Mouse (Mus musculus): ENCODE data around the gene Syvn1.
A peak's percentile ranks its signal among the peaks of the same experiment; 100 is the strongest.
"Not testable (repeated sequence)": the region's sequence is repeated elsewhere in the genome, so short reads cannot be mapped to it uniquely, and the experiment has no call there.

Syvn1 gene

DNA sequence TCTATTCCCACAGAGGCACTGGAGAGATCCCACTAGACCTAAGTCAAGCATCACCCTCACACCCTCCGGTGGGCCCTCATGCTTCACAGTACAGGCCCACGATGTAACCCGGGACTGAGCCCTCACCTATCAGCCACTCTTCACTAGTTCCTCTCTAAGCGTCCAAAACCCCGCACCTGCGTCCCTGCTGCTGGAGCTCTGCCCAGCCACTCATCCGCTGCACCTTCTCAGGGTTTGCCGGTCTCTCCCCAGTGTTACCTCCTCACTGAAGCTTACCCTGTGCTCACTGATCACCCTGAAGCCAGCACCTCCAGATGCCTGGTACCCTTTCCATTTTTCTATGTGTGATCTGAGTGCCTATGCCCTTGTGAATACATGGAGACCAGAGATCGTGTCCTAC, 4.1 kb upstream of the Syvn1 start:
- DNase-seq, result no peak

DNA sequence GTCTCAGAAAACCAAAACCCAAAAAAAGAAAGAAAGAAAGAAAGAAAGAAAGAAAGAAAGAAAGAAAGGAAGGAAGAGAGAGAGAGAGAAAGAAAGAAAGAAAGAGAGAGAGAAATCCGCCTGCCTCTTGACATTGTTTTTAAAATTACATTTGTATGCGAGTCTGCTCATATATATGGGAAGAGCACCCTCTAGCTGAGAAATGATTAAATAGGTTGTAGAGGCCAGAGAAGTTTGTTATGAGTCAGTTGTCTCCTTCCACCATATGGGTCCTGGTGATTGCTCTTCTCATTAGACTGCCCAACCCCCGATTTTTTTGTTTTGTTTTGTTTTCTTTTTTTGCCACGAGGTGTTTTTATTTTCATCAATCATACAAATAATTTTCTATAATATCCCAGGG, 2.3 kb upstream of the Syvn1 start:
- not testable (repeated sequence) for DNase-seq

DNA sequence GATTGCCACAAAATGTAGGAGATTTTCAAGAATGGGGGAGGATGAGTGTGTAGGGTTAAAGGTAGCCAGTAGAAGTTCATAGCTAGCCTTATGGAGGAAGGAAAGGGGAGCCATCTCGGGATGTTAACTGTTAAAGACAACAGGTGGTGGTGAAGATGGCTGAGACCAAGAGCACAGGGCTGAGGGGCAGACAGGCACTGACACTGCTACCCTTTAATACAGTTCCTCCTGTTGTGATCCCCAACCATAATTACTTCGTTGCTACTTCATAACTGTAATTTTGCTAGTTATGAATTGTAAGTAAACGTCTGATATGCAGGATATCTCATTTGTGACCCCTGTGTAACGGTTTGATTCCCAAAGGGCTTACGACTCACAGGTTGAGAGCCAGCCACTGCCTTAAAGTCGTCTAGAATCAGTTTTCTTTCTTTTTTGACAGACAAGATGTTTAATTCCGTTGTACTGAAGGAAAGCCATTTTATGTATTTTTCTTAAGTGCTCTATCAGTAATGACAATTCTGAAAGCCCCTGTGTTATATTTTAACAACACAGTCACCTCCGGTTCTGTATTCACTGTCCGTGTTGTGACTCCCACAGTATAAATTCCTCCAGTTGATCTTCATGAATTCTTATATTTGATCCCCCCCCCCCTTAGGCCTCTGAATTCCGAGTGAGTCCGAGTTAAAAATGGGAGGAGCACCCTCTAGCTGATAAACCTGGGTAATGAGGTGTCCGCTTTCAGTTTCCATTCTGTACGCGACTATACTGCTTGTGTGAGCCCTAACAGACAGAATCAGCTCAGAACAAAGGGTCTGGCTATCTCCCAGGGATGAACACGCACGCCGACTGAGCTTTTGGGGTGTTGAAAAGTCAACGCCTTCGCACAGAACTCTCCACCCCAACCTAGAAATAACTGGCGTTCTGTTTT, 746 bp upstream of the Syvn1 start:
- DNase-seq, result peak in 1 of 2 experiments; percentile 4

DNA sequence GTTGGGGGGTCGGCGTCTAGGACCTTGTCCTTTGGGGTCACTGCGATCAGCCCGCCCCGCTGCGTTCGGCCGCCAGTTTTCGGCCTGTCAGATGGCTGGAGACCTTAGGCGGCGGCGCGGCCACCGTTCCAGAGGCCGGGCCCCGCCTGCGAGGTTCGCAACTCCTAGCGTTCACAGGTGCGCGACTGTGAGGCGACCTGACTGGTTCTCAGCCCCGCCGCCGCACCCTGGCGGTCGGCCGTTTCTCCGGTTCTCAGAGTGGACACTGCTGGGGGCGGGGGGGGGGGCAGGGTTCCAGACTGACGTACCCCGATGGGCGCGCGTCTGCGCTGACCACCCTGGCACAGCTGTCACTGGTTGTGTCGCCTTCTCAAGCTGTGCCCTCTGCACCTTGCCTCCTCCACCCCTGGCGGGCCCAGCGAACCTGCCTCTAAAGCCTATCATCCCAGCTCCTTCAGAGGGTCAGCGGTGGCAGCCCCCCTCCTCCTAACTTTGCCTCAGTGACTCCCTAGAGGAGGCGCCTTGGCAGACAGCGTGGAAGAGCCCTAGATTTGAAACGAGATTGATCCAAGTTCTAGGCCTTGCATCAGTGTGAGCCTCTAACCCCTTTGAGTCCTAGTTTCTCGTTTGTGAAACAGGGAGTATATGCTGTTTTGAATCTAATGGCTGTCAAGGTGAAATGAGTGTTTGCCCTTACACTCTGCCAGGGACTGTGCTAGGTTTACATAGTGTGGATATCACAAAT, 950 bp downstream of the Syvn1 start:
- DNase-seq, result peak in 1 of 2 experiments; percentile 20

DNA sequence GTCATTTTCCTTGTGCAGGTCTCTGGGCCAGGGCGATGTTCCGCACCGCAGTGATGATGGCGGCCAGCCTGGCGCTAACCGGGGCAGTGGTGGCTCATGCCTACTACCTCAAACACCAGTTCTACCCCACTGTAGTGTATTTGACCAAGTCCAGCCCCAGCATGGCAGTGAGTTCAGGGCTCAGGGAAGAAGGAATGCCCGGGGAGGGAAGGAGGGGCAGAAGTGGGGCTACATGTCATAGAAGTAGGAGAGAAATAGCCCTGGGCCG, 1.5 kb downstream of the Syvn1 start:
- DNase-seq, result peak in 1 of 2 experiments; percentile 10

DNA sequence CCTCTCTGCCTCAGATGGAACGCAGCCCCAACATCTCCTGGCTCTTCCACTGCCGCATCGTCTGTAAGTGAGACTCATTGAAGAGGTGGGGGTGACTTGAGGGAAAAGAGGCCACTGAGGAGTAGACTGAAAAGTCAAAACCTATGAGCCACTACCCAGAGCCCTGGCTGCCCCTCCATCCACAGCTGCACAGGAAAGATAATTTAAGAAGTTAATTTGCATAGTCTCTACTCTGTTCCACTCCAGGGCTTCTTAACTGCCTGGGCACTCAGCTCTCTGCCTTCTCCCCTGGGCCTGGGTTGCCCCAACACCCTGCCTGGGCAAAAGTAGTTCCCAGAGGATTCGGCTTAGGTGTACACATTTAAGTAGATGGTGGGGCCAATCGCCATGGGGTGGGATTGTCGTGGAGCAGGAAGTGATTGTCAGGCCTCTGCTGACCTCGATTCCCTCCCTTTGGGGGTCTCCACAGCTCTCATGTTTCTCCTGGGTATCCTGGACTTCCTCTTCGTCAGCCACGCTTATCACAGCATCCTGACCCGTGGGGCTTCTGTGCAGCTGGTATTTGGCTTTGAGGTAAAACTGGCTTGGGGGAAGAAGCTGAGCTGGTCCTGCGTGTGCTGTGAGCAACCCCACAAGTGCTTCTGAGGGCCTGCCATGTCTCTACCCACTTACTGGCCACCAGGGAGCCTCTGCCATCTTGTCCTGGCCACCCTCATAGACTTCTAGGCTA, 2.5 kb downstream of the Syvn1 start:
- DNase-seq, result peak in 1 of 2 experiments; percentile 6

DNA sequence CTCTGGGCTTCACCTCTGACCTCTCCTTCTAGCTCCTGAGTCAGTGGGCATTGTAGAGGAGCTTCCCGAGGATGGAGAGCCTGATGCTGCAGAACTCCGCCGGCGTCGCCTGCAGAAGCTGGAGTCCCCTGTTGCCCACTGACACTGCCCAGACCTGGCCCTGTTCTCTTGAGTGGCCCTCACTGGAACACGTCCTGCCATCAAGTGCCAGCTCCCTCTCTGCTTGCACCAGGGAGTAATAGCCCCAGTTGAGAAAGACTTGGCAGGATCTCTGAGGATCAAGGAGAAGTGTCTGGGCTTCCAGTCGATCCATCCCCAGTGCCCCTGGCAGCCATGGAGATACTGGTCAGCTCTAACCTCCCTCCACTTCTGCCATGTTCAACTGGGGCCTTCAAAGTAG, 6.1 kb downstream of the Syvn1 start:
- DNase-seq, result peak in 1 of 2 experiments; percentile 4

DNA sequence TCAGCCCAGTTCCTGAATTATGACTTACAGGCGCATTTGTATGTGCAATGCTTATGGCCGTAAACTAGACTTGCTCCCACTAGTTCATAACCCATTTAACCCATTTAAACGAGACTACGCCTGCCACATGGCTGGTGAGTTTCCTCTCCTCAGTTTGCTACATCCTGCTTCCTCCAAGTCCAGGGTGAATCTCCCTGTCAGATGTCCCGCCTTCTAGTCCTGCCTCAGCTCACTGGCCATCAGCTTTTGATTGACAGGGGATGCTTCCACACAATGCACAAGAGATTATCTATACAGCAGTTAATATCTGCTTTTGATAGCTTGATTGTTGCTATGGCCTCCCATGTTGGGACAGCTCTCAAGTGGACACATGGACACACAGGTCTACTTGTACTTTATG, 7.9 kb downstream of the Syvn1 start:
- DNase-seq, result peak in 1 of 2 experiments; percentile 3

DNA sequence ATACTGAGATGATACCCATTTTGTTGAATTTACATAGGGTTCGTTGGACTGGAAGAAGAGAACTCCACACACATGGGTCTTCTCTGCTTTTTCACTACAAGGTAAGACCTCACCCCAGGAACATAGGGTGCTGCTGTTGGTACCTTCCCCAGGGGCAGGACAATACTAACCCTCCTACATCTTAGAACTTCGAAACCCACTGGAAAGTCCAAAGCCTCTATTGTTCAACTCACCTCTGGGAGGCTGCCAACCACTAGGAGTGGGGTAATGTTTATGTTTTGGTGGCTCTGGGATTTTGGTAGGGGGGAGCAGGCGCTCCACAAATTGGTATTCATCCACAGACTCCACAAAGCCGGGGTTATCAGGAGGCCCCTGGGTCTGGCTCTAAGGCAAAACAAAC, 10.3 kb downstream of the Syvn1 start:
- no peak for DNase-seq

DNA sequence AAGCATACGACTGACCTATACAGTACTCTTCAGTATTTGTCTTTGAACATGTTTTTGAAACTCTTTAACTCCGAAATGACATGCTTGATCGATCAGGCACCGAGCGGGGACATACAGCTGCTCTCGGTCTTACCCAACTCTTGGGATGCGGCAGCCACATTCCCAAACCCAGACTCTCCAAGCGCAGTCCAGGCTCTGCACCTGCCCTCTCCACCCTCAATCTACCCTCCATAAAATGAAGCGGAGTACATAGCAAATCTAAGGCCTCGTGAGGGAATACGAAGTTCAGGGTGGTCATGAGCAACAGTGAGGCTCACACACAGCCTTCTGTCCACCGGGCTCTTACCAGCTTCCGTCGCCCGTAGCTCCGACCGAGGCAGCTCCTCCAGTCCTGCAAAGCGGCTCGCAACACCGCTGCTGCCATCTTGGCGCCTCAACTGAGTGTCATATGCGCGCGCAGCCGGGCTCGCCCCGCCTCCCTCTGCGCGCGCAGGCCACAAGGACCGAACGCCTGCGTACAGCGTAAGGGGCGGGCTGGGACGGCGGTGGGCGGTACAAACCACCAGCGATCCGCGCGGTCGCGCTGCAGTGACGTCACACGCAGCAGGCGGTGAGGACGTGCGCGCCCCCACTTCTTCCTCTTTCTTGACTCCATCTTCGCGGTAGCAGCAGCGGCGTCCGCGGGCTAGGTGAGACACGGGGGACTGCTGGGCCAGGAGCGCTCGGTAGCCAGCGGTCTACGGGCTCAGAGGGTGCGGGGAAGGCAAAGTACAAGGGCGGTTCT, 11.1 kb downstream of the Syvn1 start, which contains the start of the genes Mrpl49 and Fau:
Gene Mrpl49, minus strand, starts transcription at position 473 of the 784 bp plus-strand sequence.
Gene Fau, plus strand, starts transcription at position 532 of the 784 bp plus-strand sequence.
- DNase-seq, result peak; percentile 98 to 99

DNA sequence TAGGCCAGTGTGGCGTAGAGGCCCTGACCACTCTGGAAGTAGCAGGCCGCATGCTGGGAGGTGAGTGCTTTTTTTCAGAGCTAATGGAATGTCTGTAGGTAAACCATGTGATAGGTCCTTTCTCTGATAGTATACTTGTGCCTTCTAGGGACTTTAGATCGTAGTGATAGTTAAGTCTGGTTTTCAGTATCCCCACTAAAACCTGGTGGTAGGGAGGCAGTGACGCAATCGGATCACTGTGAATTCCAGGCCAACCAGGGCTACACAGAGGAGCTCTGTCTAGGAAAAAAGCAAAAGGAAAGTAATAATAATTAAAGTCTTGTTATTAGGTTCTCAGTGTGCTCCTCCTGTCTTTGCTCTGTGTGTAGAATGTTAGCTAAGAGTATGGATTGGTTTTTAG, 12.1 kb downstream of the Syvn1 start:
- no peak for DNase-seq

DNA sequence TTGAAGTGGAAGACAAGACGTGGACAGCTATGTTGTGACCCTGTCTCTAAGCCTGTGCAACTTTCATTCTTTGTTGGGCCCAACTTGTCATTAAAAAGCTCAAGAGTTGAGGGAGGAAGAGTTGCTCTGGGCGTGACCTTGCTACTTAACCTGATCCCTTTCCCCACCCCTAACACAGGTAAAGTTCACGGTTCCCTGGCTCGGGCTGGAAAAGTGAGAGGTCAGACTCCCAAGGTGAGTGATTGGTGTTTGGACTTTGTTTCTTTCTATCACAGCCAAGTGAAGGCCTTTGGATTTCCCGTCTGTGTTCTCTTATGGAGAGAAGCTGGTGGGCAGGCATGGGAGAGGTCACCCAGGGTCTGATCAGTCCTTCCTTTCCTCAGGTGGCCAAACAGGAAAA, 12.6 kb downstream of the Syvn1 start:
- DNase-seq, result no peak

DNA sequence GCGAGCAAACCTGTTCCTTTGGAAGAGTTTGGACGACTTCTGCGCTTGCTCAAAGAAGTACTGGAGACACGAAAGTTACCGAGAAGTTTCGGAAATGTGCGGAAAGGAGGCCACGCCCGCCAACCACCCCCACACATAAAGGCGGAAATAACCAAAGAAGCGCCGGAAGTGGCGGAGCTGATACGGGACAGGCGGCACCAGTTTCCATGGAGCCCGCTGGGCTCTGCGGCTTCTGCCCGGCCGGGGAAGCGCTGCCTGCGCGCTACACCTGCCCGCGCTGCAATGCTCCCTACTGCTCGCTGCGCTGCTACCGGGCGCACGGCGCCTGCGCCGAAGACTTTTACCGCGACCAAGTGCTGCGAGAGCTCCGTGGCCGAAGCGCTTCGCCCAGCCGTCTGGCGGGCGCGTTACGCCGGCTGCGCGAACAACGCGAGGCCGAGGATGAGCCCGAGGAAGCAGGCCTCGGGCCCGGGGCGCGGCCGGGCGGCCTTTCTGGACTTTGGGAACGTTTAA, 14.7 kb downstream of the Syvn1 start, which contains the start of gene Znhit2:
Gene Znhit2, plus strand, starts transcription at position 172 of the 513 bp plus-strand sequence.
- peak; percentile 89 to 92 for DNase-seq

DNA sequence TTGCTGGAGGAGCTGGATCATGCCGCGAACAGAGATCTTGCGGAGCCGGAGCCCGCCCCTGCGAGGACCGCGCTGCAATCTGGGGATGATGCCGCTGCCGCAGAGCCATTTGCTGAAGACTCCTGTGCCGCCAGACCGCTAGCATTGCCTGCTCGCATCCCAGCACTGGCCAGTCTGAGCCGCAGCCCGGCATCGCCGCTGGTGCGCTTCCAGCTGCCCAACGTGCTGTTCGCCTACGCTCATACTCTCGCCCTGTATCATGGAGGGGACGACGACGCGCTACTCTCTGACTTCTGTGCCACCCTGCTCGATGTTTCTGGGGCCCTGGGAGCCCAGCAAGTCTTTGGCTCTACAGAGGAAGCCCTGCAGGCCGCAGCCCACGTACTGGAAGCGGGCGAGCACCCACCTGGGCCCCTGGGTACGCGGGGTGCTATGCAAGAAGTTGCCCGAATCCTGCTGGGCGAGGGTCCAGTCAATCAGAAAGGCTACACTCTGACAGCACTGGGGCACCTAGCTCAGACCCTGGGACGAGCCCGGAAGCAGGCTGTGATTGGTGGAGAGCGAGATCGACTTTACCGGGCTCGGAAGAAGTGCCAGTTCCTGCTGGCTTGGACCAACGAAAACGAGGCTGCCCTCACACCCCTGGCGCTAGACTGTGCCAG, 15.4 kb downstream of the Syvn1 start:
- DNase-seq, result peak; percentile 41 to 49

DNA sequence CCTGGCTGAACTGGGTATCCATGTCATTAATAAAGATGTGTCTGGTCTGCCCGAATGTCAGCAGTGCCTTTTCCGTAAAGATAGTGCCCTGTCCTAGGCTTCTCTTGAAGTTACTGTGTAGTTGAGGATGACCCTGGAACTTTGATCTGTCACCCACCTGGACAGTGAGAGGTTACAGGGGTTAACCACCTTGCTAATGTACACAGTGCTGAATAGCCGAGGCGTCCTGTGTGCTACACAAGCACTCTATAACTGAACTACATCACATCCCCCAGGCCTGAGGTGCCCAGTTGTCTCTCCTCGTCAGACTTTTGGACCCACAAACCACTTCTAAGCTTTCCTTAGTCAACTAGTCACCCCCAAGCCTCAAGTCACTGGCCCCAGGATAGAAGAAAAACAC, 16.0 kb downstream of the Syvn1 start:
- DNase-seq, result no peak

DNA sequence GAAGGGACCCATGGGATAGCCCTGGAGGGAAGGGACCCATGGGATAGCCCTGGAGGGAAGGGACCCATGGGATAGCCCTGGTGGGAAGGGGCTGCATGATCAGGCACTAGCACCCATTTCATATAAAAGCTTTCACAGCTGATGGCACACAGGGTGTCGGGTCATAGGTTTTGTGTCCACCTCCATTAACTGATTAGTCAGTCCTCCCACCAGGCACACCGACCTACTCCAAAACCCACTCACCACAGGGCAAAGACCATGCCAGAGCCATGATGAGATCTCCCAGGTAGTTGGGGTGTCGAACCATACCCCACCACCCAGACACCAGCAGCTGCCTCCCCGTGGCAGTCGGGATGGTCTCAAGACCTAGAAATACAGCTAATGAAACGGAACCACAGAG, 16.7 kb downstream of the Syvn1 start:
- no peak for DNase-seq

DNA sequence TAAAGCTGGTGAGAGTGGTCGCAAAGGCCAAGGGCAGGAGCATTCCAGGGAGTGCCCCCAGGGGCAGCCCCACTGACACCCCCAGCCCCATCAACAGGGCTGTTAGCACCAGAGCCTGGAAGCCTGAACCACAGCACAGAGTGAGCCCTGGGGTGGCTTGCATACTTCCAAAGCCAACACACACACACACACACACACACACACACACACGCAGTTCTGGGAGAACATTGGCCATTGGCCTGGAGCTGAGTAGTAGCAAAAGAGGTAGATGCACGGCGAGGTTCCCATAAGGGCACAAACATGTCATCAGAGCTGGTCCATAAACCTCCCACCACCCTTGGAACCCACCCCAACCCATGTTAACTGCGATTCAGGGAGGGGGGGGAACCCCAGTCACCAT, 20.2 kb downstream of the Syvn1 start:
- no peak for DNase-seq

DNA sequence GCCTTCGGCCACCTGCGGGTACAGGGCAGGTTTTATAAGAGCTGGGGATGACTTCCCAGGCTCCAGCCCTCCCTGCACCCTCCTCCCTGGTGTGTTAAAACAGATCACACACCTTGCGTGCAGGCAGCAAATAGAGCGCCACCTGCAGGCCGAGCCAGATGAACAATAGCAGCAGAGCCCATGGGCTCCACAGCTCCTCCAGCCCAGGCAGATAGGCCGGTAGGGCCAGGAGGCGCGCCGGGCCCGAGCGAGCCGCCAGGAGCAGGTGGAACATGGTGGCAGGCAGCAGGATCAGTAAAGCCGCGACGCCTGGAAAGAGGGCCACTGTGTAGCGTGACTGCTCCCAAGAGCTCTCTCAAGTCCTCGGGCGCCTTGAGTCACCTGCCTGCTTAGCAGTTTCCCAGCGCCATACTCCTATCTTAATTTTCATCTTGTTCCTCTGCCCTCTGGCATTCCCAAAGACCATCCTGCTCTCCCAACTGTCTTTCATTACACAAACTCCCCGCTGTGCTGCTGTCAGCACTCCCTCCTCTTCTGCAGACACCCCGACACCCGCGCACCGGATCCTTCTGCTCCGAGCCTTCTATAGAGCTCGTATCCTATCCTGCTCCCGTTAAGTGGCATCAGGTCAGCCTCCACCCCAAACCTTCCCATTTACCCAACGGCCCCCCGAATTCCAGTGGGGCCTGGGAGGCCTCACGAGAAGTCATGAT, 20.8 kb downstream of the Syvn1 start:
- peak; percentile 91 to 92 for DNase-seq

DNA sequence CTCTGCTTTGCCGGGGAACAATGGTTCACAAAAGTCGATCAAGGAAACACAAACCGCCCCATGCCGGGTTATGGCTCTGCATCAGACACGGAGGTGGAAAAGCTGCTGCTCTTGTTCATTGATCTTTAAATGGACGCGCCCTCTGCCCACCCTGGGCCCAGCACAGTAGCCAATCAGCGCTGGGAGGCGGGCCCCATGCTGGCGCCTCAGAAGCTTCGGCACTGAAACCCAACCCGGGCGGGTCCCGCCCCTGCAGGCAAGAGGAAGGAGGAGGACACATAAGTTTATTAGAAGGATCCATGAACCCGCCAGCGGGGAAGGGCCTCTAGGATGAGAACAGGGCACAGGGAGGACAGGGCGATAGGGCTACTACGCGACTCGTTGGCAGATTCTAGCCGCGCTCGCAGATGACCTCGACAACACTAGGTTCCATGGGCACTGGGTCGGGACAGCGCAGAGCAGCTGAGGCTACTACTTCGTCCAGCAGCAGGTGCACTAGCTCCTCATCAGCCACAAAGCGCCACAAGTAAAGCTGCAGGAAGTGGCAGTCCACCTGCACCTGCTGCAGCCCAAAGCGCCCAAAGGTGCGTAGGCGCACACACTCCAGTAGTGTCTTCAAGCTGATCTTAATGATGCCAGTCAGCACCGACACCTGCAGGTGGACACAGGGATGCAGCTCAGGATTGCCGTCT, 21.5 kb downstream of the Syvn1 start, which contains the start of gene Tm7sf2:
Gene Tm7sf2, minus strand, starts transcription at position 650 of the 692 bp plus-strand sequence.
- DNase-seq, result peak; percentile 78 to 86

DNA sequence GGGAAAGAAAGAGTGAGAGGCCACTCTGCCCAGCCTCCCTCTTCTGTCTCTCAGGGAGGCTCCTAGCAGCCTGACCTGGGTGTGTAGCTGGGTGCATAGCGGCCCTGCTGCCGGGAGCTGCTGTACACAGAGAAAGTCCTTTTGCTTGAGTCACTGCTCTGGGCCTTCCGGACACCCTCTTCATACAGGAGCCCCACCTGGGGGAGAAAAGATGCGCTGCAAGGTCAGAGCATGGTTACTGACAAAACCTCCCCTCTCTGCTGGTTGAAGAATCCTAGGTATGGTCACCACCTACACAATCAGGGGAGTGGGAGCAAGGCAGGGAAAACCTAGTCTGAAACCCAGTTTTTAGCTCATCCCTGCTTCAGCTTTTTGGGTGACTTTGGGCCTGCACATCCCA, 22.6 kb downstream of the Syvn1 start:
- DNase-seq, result no peak
